Mouse (Mus musculus) kidney, postnatal 0 days (tissue): Measurements from ENCODE around the gene Capns2. TPM values are rescaled to one million over a fixed set of nuclear protein-coding genes. Genes with fewer than 3 reads are reported as not detected.

Source experiments
- ATAC-seq: fragments of 200-750 bp; cut with Nextera tagmentation; replicated peaks from 2 replicates; pipeline ENCODE4 v1.8.0; 2017; ENCODE audit warnings: low read depth, moderate number of reproducible peaks, moderate TSS enrichment, moderate library complexity; ENCODE audit not compliant: low FRiP score
- DNase-seq: peaks from one replicate; pipeline ENCODE4 v3.0.0-alpha.2; 2016; ENCODE audit warnings: low spot score
- H3K27ac ChIP-seq: fragments of 300-500 bp; sonication (generic); 2 replicates; pipeline ENCODE4 v1.5.1; 2014; ENCODE audit warnings: mild to moderate bottlenecking
- H3K27me3 ChIP-seq: fragments of 300-500 bp; sonication (generic); 2 replicates; pipeline ENCODE4 v1.6.1; 2014; ENCODE audit warnings: low read length, mixed read lengths; ENCODE audit not compliant: insufficient read depth
- H3K36me3 ChIP-seq: fragments of 300-500 bp; sonication (generic); 2 replicates; pipeline ENCODE4 v1.6.1; 2014; ENCODE audit warnings: low read length, mixed read lengths; ENCODE audit not compliant: insufficient read depth
- H3K4me1 ChIP-seq: fragments of 300-500 bp; sonication (generic); replicated peaks from 2 replicates; pipeline ENCODE4 v1.6.1; 2014; ENCODE audit warnings: antibody characterized with exemption, low read length, mixed read lengths; ENCODE audit not compliant: insufficient read depth
- H3K4me2 ChIP-seq: fragments of 300-500 bp; sonication (generic); 2 replicates; pipeline ENCODE4 v1.6.1; 2014; ENCODE audit warnings: mild to moderate bottlenecking, low read length, moderate library complexity, mixed read lengths
- H3K4me3 ChIP-seq: fragments of 300-500 bp; sonication (generic); replicated peaks from 2 replicates; pipeline ENCODE4 v1.5.1; 2014; ENCODE audit warnings: low read depth, low read length
- H3K9ac ChIP-seq: fragments of 300-500 bp; sonication (generic); 2 replicates; pipeline ENCODE4 v1.6.1; 2014; ENCODE audit warnings: low read depth, low read length
- H3K9me3 ChIP-seq: fragments of 300-500 bp; sonication (generic); replicated peaks from 2 replicates; pipeline ENCODE4 v1.6.1; 2016; ENCODE audit warnings: low read length, inconsistent platforms, mixed read lengths
- CTCF ChIP-seq: IDR thresholded peaks from 2 replicates; pipeline ENCODE4 v1.5.1; 2016; ENCODE audit warnings: antibody characterized with exemption, low read depth, mild to moderate bottlenecking, moderate library complexity
- WGBS: fragments of 180-500 bp; shearing (Covaris S2); extraction: QIAGEN DNeasy Blood & Tissue Kit; methylation state at CpG from one replicate; pipeline ENCODE4 v1.1.7; 2014; 5-methylcytosine and 5-hydroxymethylcytosine counted together
- polyA plus RNA-seq: library from polyadenylated mRNA; unstranded; fragments of >200 nt; fragmentation: Nextera tagmentation; extraction: Ambion mirVana; gene quantifications from 2 replicates; pipeline ENCODE4 v1.2.1, GENCODE M21; 2015

The Capns2 gene
- 0.14 TPM in 1 of 2 replicates, not detected in the other for polyA plus RNA-seq

- no peak within 1 kb of the TSS for H3K9ac ChIP-seq
- no peak within 1 kb of the TSS for H3K4me3 ChIP-seq
- 97% methylated on average over 5 of the region's 5 CpGs for WGBS
- ATAC-seq (no peak), DNase-seq (no peak)
- H3K9me3 ChIP-seq: no peaks in the 10 kb centered on the region
- H3K4me1 ChIP-seq: no peaks in the 10 kb centered on the region
- H3K27me3 ChIP-seq: no peaks in the 10 kb centered on the region
- TF ChIP-seq CTCF: no peak
- no peak within 1 kb of the TSS for H3K4me2 ChIP-seq
- H3K36me3 ChIP-seq: no peaks in the 10 kb centered on the region
- H3K27ac ChIP-seq: no peak within 1 kb of the TSS
Observed at GRCm38 (mm10) chr8:92901107-92901506, at the start of gene Capns2. Gene Capns2 (plus strand): TSS chr8:92901407.

GRCm38 (mm10) chr8:92853188-92853983 is 47.8 kb upstream of the Capns2 start:
- H3K4me1 ChIP-seq: no peaks in the 10 kb centered on the region; the same call in 1 of the 2 replicates
- no peaks in the 10 kb centered on the region for H3K36me3 ChIP-seq
- H3K9ac ChIP-seq: no peak overlapping the region
- DNase-seq (peak; percentile 25), ATAC-seq (no peak)
- no peak overlapping the region for H3K27ac ChIP-seq
- H3K9me3 ChIP-seq: no peaks in the 10 kb centered on the region
- H3K4me2 ChIP-seq: no peak overlapping the region
- 44% methylated on average over 18 of the region's 18 CpGs for WGBS
- no peaks in the 10 kb centered on the region; the same call in 1 of the 2 replicates for H3K27me3 ChIP-seq
- TF ChIP-seq CTCF: no peak
- H3K4me3 ChIP-seq: no peak overlapping the region

GRCm38 (mm10) chr8:92854673-92855072 is 46.5 kb upstream of the Capns2 start:
- H3K27ac ChIP-seq: no peak overlapping the region
- no peaks in the 10 kb centered on the region; the same call in 1 of the 2 replicates for H3K4me1 ChIP-seq
- H3K9me3 ChIP-seq: no peaks in the 10 kb centered on the region
- no peak for DNase-seq
- H3K4me3 ChIP-seq: 0 out of 2 replicates have a peak overlapping the region, but pooled peaks have one; percentile 55
- no peaks in the 10 kb centered on the region for H3K36me3 ChIP-seq
- TF ChIP-seq CTCF: no peak
- H3K27me3 ChIP-seq: no peaks in the 10 kb centered on the region; the same call in 1 of the 2 replicates
- no peak for ATAC-seq
- H3K4me2 ChIP-seq: peak overlapping the region; percentile 95
- H3K9ac ChIP-seq: no peak overlapping the region
- 85% methylated on average over 3 of the region's 3 CpGs for WGBS

GRCm38 (mm10) chr8:92855171-92855894 is 45.9 kb upstream of the Capns2 start, which contains the start of gene Lpcat2:
Gene Lpcat2 (plus strand): TSS chr8:92855339.
- ATAC-seq: peak; percentile 76
- Histone ChIP-seq H3K4me1 (no peaks in the 10 kb centered on the region; the same call in 1 of the 2 replicates), H3K9me3 (no peaks in the 10 kb centered on the region), H3K27me3 (no peaks in the 10 kb centered on the region; the same call in 1 of the 2 replicates), H3K27ac (no peak within 1 kb of the TSS), H3K36me3 (no peaks in the 10 kb centered on the region), H3K4me2 (peak within 1 kb of the TSS; percentile 95), H3K9ac (peak within 1 kb of the TSS; percentile 42), H3K4me3 (peak within 1 kb of the TSS; percentile 55)
- DNase-seq: peak; percentile 76
- no peak for TF ChIP-seq CTCF
- WGBS: 1% methylated on average over 50 of the region's 50 CpGs

- H3K27ac ChIP-seq: no peak overlapping the region
- DNase-seq: no peak
Observed at GRCm38 (mm10) chr8:92856273-92856986, 44.8 kb upstream of the Capns2 start.

More at GRCm38 (mm10) chr8:92856273-92856986, 44.8 kb upstream of the Capns2 start:
- no peaks in the 10 kb centered on the region for H3K9me3 ChIP-seq
- no peaks in the 10 kb centered on the region; the same call in 1 of the 2 replicates for H3K27me3 ChIP-seq
- TF ChIP-seq CTCF: no peak
- H3K4me2 ChIP-seq: peak overlapping the region; percentile 95; the same call in 1 of the 2 replicates
- H3K4me1 ChIP-seq: no peaks in the 10 kb centered on the region; the same call in 1 of the 2 replicates
- no peak for ATAC-seq
- no peak overlapping the region for H3K4me3 ChIP-seq
- no peaks in the 10 kb centered on the region for H3K36me3 ChIP-seq
- no peak overlapping the region for H3K9ac ChIP-seq
- 78% methylated on average over 7 of the region's 7 CpGs for WGBS
